Mouse (Mus musculus) heart, embryonic 10.5 days (tissue): ENCODE measurements around the gene Dnah6. TPM values are rescaled to one million over a fixed set of nuclear protein-coding genes. Genes with fewer than 3 reads are reported as not detected.

Experiments
- polyA plus RNA-seq: library from polyadenylated mRNA; unstranded; fragments of >200 nt; fragmentation: Nextera tagmentation; extraction: Ambion mirVana; gene quantifications from 2 replicates; pipeline ENCODE4 v1.2.1, GENCODE M21; 2016

Dnah6 gene
- polyA plus RNA-seq, 1 experiment from 2014 or later = 0.01 TPM

Other genes starting within 250 kb of the Dnah6 start
- gene Suclg1, start 26.7 kb upstream of the Dnah6 start, polyA plus RNA-seq = 241 and 269 TPM in 2 replicates
- gene 4931417E11Rik, start 248.0 kb upstream of the Dnah6 start, polyA plus RNA-seq = not detected in 2 replicates